Mouse (Mus musculus): ENCODE results near the gene Olfr1288. TPM values are rescaled to one million over a fixed set of nuclear protein-coding genes. Genes with fewer than 3 reads are reported as not detected.

Olfr1288 gene
- total RNA-seq (2021): not detected

DNA sequence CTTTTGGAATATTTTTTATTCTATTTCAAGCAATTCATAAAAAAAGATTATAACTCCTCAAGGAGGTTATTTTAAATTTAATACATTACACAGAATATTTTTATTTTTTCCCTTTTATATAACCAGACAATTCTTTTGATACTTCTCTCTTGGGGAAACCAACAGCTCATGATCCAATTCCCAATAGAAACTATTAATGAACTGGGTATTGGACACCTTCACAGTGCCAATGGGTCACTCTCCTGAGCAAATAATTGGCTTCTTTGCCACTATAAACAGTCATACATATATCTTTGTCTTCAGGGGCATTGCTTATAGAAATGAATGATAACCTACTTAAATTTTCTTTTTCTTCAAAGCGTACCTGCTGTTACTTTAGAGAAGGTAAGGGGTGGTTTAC, at the start of gene Olfr1288:
Gene Olfr1288, plus strand, starts transcription at position 301 of the 400 bp plus-strand sequence.
- intact Hi-C loops (cut with DNase I): no loop called here
- no peak for DNase-seq (ENCODE audit: low spot score in 2 of 2)

GRCm38 (mm10) chr2:111448842-111449241, 25.1 kb upstream of the Olfr1288 start, which contains the start of gene Olfr1287:
Gene Olfr1287, plus strand, starts transcription at chr2:111449142.
- intact Hi-C loops (cut with DNase I): no loop called here
- DNase-seq (ENCODE audit: low spot score in 2 of 2): no peak

DNA sequence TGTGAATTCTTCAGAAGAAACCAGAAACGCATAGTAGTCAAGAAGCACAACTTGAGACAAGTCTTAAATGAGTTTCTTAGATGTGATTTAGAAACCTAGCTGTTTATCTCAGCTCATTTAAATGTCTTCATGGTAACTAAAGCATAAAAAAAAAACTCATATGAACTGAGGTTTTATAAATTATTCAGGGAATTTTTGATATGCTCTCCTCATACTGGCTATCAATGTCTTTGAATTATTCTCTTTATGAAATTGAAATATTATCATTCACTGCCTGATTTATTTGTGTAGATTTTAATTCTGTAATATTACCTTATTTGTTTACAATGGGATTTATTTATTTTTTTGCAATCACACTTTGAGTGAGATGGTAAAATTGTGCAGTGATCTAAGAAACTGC, 6.6 kb downstream of the Olfr1288 start, which contains the start of gene Olfr1289:
Gene Olfr1289, plus strand, starts transcription at position 301 of the 400 bp plus-strand sequence.
- DNase-seq (ENCODE audit: low spot score in 2 of 2): no peak
- intact Hi-C loops (cut with DNase I): no loop called here

DNA sequence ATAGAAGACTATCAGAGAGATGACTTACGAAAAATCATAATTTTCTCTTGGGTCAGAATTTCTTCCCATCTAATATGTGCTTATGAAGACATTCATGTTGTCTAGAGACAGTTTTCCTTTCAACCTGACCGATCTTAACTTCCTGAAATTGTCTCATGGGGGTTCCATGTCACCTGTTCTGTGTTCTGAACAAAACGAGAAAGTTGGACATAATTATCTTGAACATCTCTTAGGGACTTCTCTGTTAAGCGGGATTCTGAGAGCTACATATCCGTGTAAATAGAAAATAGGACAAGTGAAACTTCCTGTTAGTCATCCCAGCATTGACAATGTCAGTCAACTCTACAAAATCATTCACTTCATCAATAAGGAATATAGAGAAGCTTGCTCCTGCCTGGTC, 19.8 kb downstream of the Olfr1288 start, which contains the start of gene Olfr1290:
Gene Olfr1290, minus strand, starts transcription at position 101 of the 400 bp plus-strand sequence.
- intact Hi-C loops (cut with DNase I): no loop called here
- no peak for DNase-seq (ENCODE audit: low spot score in 2 of 2)

GRCm38 (mm10) chr2:111496880-111497279, 23.0 kb downstream of the Olfr1288 start, which contains the start of gene Olfr1291-ps1:
Gene Olfr1291-ps1, plus strand, starts transcription at chr2:111497180.
- intact Hi-C loops (cut with DNase I): no loop called here
- no peak for DNase-seq (ENCODE audit: low spot score in 2 of 2)

DNA sequence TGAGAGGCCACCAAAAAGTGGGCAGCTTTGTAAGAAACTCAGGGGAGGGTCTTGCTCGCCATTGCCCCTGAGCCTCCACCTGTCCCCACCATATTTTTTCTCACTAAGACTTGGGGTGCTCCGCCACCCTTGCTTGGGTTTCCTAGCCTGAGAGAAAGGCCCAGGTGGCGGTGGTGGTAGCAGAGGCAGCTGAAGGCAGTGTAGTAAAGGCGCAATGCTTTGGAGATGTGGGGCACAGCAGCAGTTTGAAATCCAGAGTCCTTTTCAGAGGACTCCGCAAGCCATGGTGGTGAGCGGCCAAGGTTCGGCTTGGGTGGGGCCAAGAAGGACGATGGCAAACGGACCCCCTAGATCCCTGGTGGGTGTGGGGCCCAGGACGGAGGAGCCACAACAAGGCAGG, 43.5 kb downstream of the Olfr1288 start:
- intact Hi-C loops (cut with DNase I): no loop called here
- no peak for DNase-seq (ENCODE audit: low spot score in 2 of 2)

- DNase-seq (ENCODE audit: low spot score in 2 of 2): no peak
- intact Hi-C loops (cut with DNase I): no loop called here
These were observed 51.0 kb downstream of the Olfr1288 start, which contains the start of gene Olfr1293-ps for GRCm38 (mm10) chr2:111524903-111525302. Gene Olfr1293-ps, plus strand, starts transcription at chr2:111525203.

Other genes with a start within 250 kb of the Olfr1288 start
- not detected for gene 4930430A15Rik, start 244.5 kb upstream of the Olfr1288 start, total RNA-seq (2021)
- not detected for gene Olfr1275, start 238.8 kb upstream of the Olfr1288 start, total RNA-seq (2021)
- not detected for gene Olfr1276, start 219.6 kb upstream of the Olfr1288 start, total RNA-seq (2021)
- not detected for gene Olfr1277, start 200.0 kb upstream of the Olfr1288 start, total RNA-seq (2021)
- not detected for gene Olfr1278, start 184.0 kb upstream of the Olfr1288 start, total RNA-seq (2021)
- gene Olfr1279, start 173.5 kb upstream of the Olfr1288 start, total RNA-seq (2021): not detected
- gene Olfr1280, start 160.1 kb upstream of the Olfr1288 start, total RNA-seq (2021): not detected
- gene Olfr1281, start 147.6 kb upstream of the Olfr1288 start, total RNA-seq (2021): not detected
- gene Olfr1282, start 138.0 kb upstream of the Olfr1288 start, total RNA-seq (2021): not detected
- gene Olfr1283, start 107.3 kb upstream of the Olfr1288 start, total RNA-seq (2021): not detected
- gene Olfr1284, start 98.6 kb upstream of the Olfr1288 start, total RNA-seq (2021): not detected
- not detected for gene Olfr1286, start 51.0 kb upstream of the Olfr1288 start, total RNA-seq (2021)
- not detected for gene Olfr1287, start 25.0 kb upstream of the Olfr1288 start, total RNA-seq (2021)
- not detected for gene Olfr1289, start 6.7 kb downstream of the Olfr1288 start, total RNA-seq (2021)
- gene Olfr1290, start 19.7 kb downstream of the Olfr1288 start, total RNA-seq (2021): not detected
- gene Olfr1291-ps1, start 23.1 kb downstream of the Olfr1288 start, total RNA-seq (2021): not detected
- not detected for gene Olfr1293-ps, start 51.1 kb downstream of the Olfr1288 start, total RNA-seq (2021)
- not detected for gene Olfr1294, start 66.2 kb downstream of the Olfr1288 start, total RNA-seq (2021)
- gene Olfr1295, start 95.6 kb downstream of the Olfr1288 start, total RNA-seq (2021): not detected
- gene Olfr1297, start 152.4 kb downstream of the Olfr1288 start, total RNA-seq (2021): not detected
- not detected for gene Olfr1298, start 175.1 kb downstream of the Olfr1288 start, total RNA-seq (2021)
- not detected for gene Olfr1299, start 187.3 kb downstream of the Olfr1288 start, total RNA-seq (2021)

All from left cerebral cortex, postnatal 25 days (tissue).